Mouse (Mus musculus) intestine, embryonic 14.5 days (tissue): ENCODE data around the gene Ttc13. TPM values are rescaled to one million over a fixed set of nuclear protein-coding genes. Genes with fewer than 3 reads are reported as not detected.

Experiments
- ATAC-seq: fragments of 200-750 bp; cut with Nextera tagmentation; replicated peaks from 2 replicates; pipeline ENCODE4 v1.8.0; 2017; ENCODE audit warnings: low read depth, moderate number of reproducible peaks, moderate TSS enrichment, moderate library complexity; ENCODE audit not compliant: low FRiP score, low TSS enrichment
- DNase-seq: peaks from one replicate; pipeline ENCODE4 v3.0.0-alpha.2; 2018; ENCODE audit warnings: low spot score
- H3K27ac ChIP-seq: fragments of 300-500 bp; sonication (generic); 2 replicates; pipeline ENCODE4 v1.5.1; 2014; ENCODE audit warnings: low read depth, mild to moderate bottlenecking, control low read depth
- H3K27me3 ChIP-seq: fragments of 300-500 bp; sonication (generic); replicated peaks from 2 replicates; pipeline ENCODE4 v1.6.1; 2014; ENCODE audit warnings: low read length, control low read depth; ENCODE audit not compliant: control insufficient read depth, insufficient read depth
- H3K36me3 ChIP-seq: fragments of 300-500 bp; sonication (generic); 2 replicates; pipeline ENCODE4 v1.6.1; 2014; ENCODE audit warnings: low read length, control low read depth; ENCODE audit not compliant: control insufficient read depth, insufficient read depth
- H3K4me1 ChIP-seq: fragments of 300-500 bp; sonication (generic); replicated peaks from 2 replicates; pipeline ENCODE4 v1.6.1; 2014; ENCODE audit warnings: low read length, control low read depth, mixed read lengths; ENCODE audit not compliant: control insufficient read depth, insufficient read depth
- H3K4me2 ChIP-seq: fragments of 300-500 bp; sonication (generic); 2 replicates; pipeline ENCODE4 v1.6.1; 2014; ENCODE audit warnings: low read length
- H3K4me3 ChIP-seq: fragments of 300-500 bp; sonication (generic); 2 replicates; pipeline ENCODE4 v1.5.1; 2014; ENCODE audit warnings: low read depth, low read length, control low read depth, mixed read lengths
- H3K9ac ChIP-seq: fragments of 300-500 bp; sonication (generic); 2 replicates; pipeline ENCODE4 v1.6.1; 2014; ENCODE audit warnings: mild to moderate bottlenecking, low read length
- H3K9me3 ChIP-seq: fragments of 300-500 bp; sonication (generic); 2 replicates; pipeline ENCODE4 v1.6.1; 2016; ENCODE audit warnings: low read length, control low read depth; ENCODE audit not compliant: control insufficient read depth
- WGBS: fragments of 180-500 bp; shearing (Covaris S2); extraction: QIAGEN DNeasy Blood & Tissue Kit; methylation state at CpG from one replicate; pipeline ENCODE4 v1.1.7; 2014; 5-methylcytosine and 5-hydroxymethylcytosine counted together
- polyA plus RNA-seq: library from polyadenylated mRNA; unstranded; fragments of >200 nt; fragmentation: Nextera tagmentation; extraction: Ambion mirVana; gene quantifications from 2 replicates; pipeline ENCODE4 v1.2.1, GENCODE M21; 2014

Gene Ttc13
- polyA plus RNA-seq, 1 experiment from 2014 or later: 50.0 TPM

DNA sequence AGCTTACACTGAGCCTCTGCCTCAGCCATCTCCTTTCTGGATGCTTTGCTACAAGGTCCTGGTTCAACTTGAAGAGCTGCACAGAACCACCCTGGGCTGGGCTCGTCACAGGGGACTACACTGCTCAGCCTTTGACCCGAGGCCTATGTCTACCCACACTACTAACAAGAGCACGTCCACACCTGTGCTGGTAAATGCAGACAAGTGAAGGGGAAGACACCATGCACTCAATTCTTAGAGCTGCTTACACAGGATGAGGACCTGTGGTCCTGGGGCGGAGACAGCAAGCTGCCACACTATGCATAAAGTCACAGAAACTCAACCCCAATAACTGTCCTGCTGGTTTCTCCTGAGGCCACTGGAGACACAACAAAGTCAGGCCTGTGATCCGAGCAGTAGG lies 21.5 kb downstream of the Ttc13 start:
- no peaks in the 10 kb centered on the region for H3K4me1 ChIP-seq
- no peak overlapping the region for H3K4me3 ChIP-seq
- ATAC-seq (no peak), DNase-seq (no peak)
- WGBS: 88% methylated on average over 5 of the region's 5 CpGs
- H3K27me3 ChIP-seq: no peaks in the 10 kb centered on the region
- no peak overlapping the region for H3K4me2 ChIP-seq
- peaks cover 32% of the 10 kb centered on the region for H3K36me3 ChIP-seq
- no peak overlapping the region for H3K27ac ChIP-seq
- no peak overlapping the region for H3K9ac ChIP-seq
- H3K9me3 ChIP-seq: no peaks in the 10 kb centered on the region

DNA sequence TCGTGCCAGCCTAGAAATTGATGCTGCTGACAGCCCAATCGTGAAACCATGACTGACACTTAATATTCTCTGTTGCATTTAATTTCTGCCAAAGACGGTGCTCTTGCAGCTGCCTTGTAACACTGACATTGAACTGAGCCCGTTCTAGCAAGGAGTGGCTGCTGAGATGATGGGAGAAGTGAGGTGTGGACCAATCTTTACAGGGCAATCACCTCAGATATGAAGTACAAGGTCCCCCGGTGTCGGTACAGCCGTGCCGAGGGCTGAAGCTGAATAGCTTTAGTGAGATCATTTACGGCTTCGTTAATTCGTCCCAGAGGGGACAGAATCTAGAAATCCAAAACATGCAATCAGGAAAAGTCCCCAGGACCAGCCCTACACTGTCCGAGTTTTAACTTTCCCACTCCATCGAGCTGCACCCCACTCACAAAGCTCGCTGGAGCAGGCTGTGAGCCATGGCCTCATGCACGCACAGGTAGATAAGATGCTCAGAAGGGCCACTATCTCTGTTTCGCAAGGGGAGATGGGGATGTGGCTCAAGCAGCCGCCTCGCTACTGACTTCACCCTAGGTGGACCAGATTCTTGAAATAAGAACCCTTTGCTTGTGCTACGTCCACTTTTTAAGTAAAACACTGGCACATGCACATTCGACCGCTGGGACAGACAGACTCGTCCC lies 26.2 kb downstream of the Ttc13 start:
- no peaks in the 10 kb centered on the region for H3K9me3 ChIP-seq
- ATAC-seq (no peak), DNase-seq (no peak)
- H3K27me3 ChIP-seq: no peaks in the 10 kb centered on the region
- WGBS: 92% methylated on average over 22 of the region's 22 CpGs
- H3K27ac ChIP-seq: no peak overlapping the region
- H3K4me3 ChIP-seq: no peak overlapping the region
- H3K4me1 ChIP-seq: no peaks in the 10 kb centered on the region
- H3K9ac ChIP-seq: no peak overlapping the region
- peaks cover 42% of the 10 kb centered on the region for H3K36me3 ChIP-seq
- no peak overlapping the region for H3K4me2 ChIP-seq

DNA sequence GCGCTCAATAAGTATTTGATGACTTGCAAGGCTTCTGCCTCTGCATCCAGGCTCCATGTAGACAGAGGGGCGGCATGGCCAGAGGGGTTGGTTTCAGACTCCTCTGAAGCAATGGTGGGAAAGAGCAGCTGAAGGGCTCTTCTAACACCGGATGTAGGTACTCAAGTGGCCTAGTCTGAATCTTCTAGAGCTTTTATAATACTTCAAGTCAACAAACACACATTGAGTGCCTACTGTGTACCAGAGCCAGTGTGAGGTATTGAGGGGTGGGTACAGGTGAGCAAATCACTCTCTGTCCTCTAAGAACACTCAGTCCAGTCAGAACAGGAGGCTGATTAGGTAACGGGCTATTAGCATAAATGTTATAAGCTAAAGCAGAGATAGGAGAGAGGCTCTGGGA lies 30.1 kb downstream of the Ttc13 start:
- no peak for DNase-seq
- 93% methylated on average over 4 of the region's 4 CpGs for WGBS
- Histone ChIP-seq H3K9me3 (no peaks in the 10 kb centered on the region), H3K36me3 (peaks cover 35% of the 10 kb centered on the region), H3K27me3 (no peaks in the 10 kb centered on the region), H3K4me2 (no peak overlapping the region), H3K27ac (no peak overlapping the region), H3K9ac (no peak overlapping the region), H3K4me3 (no peak overlapping the region), H3K4me1 (no peaks in the 10 kb centered on the region)
- no peak for ATAC-seq

DNA sequence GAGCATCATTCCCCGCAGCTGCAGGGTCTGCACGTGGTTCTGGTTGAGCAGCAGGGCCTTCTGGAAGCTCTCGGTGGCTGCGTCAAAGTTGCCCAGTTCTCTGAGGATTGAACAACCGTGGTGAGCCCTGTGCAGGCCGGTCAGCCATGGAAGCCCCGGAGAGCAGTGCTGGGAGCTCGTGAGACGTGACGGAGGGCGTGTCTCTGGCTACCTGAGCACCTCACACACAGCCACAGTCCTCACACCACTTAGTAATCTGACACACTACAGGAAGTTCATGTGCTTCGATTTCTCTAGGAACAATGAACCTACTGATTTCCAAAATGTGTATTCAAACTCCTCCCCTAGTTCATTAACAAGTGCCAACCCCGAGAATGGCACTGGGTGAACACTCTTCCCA lies 32.9 kb downstream of the Ttc13 start:
- no peak overlapping the region for H3K4me2 ChIP-seq
- H3K27ac ChIP-seq: no peak overlapping the region
- H3K9me3 ChIP-seq: no peaks in the 10 kb centered on the region
- no peaks in the 10 kb centered on the region for H3K4me1 ChIP-seq
- no peak for DNase-seq
- no peak for ATAC-seq
- no peak overlapping the region for H3K9ac ChIP-seq
- no peak overlapping the region for H3K4me3 ChIP-seq
- H3K36me3 ChIP-seq: peaks cover 46% of the 10 kb centered on the region
- WGBS: 90% methylated on average over 13 of the region's 13 CpGs
- H3K27me3 ChIP-seq: no peaks in the 10 kb centered on the region

DNA sequence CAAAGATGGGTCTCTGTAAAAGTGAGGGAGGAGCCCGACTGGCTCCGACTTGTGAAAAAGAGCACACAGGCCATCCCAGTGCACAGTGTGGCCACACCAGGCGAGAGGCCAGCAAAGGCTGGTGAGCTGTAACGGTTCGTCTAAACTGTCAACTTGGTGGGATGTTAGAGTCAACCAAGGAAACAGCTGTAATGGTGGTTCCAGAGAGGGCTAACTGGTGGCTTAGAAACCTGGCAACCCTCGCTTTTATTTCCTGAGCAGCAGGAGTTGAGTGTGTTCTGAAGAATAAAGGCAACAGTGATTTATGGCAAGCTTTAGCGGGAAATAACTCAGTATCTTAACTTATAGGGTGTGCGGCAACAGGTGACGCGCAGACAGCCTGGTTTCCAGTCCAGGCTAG lies 39.6 kb downstream of the Ttc13 start:
- no peak for DNase-seq
- Histone ChIP-seq H3K27me3 (no peaks in the 10 kb centered on the region), H3K9ac (no peak overlapping the region), H3K4me3 (no peak overlapping the region), H3K27ac (no peak overlapping the region), H3K36me3 (peaks cover 67% of the 10 kb centered on the region), H3K9me3 (no peaks in the 10 kb centered on the region), H3K4me1 (no peaks in the 10 kb centered on the region), H3K4me2 (no peak overlapping the region)
- 90% methylated on average over 10 of the region's 10 CpGs for WGBS
- ATAC-seq: no peak

DNA sequence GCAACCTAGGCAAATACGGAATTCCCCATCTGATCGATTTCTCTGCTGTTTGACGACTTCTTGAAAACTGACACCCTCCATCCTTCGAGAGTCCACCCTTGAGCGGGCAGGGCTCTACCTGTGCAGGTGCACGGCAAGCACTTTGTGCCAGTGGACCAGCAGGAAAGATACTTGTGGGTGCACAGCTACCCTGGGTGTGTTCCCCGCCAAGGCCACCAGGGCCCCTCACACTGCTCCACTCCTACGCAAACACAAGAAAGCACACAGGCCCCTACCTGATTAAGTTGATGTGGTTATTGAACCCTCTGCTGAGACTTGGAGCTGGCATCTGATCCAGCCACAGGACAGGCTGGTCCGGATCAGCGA lies 40.0 kb downstream of the Ttc13 start:
- H3K9ac ChIP-seq: no peak overlapping the region
- peaks cover 70% of the 10 kb centered on the region for H3K36me3 ChIP-seq
- no peaks in the 10 kb centered on the region for H3K9me3 ChIP-seq
- ATAC-seq: no peak
- no peaks in the 10 kb centered on the region for H3K4me1 ChIP-seq
- H3K27ac ChIP-seq: no peak overlapping the region
- WGBS: 77% methylated on average over 10 of the region's 10 CpGs
- no peak overlapping the region for H3K4me3 ChIP-seq
- no peak for DNase-seq
- H3K27me3 ChIP-seq: no peaks in the 10 kb centered on the region
- H3K4me2 ChIP-seq: no peak overlapping the region

DNA sequence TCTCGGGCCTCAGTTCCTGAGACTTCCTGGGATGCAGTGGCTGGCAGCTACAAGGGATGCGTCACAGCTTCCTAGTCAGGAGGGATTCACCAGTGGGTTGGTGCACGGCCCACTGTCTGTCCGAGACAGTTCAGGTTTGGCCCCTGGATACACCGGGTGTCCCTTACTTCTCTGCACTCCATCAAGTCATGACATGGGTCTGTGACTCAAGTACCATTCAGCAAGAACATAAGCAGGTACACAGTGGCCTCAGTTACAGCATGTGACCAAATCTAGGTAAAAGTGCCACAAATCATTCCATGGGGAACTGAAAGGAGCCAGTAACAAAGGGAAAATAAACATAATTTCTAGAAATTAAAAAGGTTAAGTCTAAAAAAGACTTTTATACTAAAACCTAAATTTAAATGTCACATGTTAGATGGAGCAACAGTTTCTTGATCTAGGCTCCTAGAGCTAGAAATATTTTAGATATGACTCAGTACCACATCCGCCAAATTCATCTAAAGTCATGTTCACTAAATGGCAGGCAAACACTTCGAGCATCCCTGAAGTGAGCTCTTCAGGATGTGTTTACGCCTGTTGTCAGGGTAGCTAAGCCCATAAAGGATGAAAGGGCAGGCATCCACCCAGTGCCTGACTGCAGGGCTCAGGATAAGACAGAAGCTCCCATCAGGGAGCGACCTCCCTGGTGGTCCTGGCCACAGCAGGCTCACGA lies 40.5 kb downstream of the Ttc13 start:
- H3K4me3 ChIP-seq: no peak overlapping the region
- DNase-seq (no peak), ATAC-seq (no peak)
- H3K4me2 ChIP-seq: no peak overlapping the region
- no peak overlapping the region for H3K9ac ChIP-seq
- H3K9me3 ChIP-seq: no peaks in the 10 kb centered on the region
- no peak overlapping the region for H3K27ac ChIP-seq
- no peaks in the 10 kb centered on the region for H3K4me1 ChIP-seq
- peaks cover 70% of the 10 kb centered on the region for H3K36me3 ChIP-seq
- 86% methylated on average over 10 of the region's 10 CpGs for WGBS
- no peaks in the 10 kb centered on the region for H3K27me3 ChIP-seq

DNA sequence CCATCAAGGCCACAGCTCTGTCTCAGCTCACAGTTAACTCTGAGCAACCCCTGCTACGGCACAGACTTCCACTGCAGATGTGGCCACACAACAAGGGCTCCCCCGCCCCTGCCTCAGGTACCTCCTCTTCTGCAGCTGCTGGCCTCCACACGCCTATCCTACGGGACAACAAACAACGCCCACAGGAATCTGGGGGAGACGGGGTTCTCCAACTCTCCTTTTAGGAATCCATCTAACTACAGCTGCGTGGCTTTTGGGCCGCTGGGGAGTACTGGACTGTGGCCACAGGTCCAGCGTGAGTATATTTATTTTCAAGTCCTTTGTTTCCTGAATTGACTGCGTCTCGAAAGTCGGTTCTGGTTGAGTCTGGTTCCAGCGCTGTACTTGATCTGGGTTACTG lies 43.5 kb downstream of the Ttc13 start:
- Histone ChIP-seq H3K4me3 (no peak overlapping the region), H3K27ac (no peak overlapping the region), H3K9me3 (no peaks in the 10 kb centered on the region), H3K27me3 (no peaks in the 10 kb centered on the region), H3K36me3 (peaks cover 71% of the 10 kb centered on the region), H3K4me1 (no peaks in the 10 kb centered on the region), H3K9ac (no peak overlapping the region), H3K4me2 (no peak overlapping the region)
- no peak for DNase-seq
- 92% methylated on average over 13 of the region's 13 CpGs for WGBS
- ATAC-seq: no peak

DNA sequence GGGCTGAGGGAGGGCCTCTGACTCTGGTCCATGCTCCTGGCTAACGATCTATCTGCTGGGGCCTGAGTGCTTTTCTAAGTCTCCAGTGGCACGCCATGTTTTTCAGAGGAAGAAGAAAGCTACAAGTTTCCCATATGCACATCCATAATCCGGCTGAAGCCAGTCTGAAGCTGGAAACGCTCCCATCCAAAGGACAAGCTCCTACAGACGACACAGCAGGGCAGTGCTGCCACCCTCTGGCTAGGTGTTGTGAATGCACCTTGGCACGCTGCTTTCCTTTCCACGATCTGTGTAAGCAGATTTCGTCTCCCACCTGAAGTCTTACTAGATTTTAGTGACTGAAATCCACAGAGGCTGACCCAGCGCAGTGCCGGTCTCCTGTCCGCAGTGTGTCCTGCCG lies 44.3 kb downstream of the Ttc13 start:
- Histone ChIP-seq H3K9ac (no peak overlapping the region), H3K27ac (no peak overlapping the region), H3K4me3 (no peak overlapping the region), H3K4me1 (no peaks in the 10 kb centered on the region), H3K36me3 (peaks cover 73% of the 10 kb centered on the region), H3K27me3 (no peaks in the 10 kb centered on the region), H3K9me3 (no peaks in the 10 kb centered on the region), H3K4me2 (no peak overlapping the region)
- 48% methylated on average over 12 of the region's 12 CpGs for WGBS
- DNase-seq (peak; percentile 87), ATAC-seq (peak; percentile 68; the same call in 1 of the 2 replicates)
